In genomic region chr1:92594111-92594510, GRCm38 (mm10) we compare ENCODE assay signal across 34 mouse cellular contexts. TPM values are rescaled to one million over a fixed set of nuclear protein-coding genes. Genes with fewer than 3 reads are reported as not detected.
"Had no signal": no experiment of that assay in that cellular context is flagged by ENCODE, and none has a peak within 500 bp of the region (broad histone marks: within the 10 kb centered on the region; RNA-seq: fewer than 3 reads in every experiment).

Gene Olfr1411 (plus strand): TSS chr1:92594411.

- H3K36me3 ChIP-seq: embryonic facial prominence, embryonic 10.5 days; embryonic facial prominence, embryonic 12.5 days; embryonic facial prominence, embryonic 13.5 days; embryonic facial prominence, embryonic 15.5 days; forebrain, embryonic 10.5 days; forebrain, embryonic 12.5 days; forebrain, embryonic 15.5 days had no signal

- H3K27me3 ChIP-seq: embryonic facial prominence, embryonic 12.5 days; embryonic facial prominence, embryonic 13.5 days; embryonic facial prominence, embryonic 15.5 days; forebrain, embryonic 12.5 days; forebrain, embryonic 15.5 days had no signal

- ATAC-seq: forebrain, embryonic 13.5 days; forebrain, embryonic 14.5 days; forebrain, embryonic 15.5 days; forebrain, embryonic 16.5 days; forebrain, postnatal 0 days had no signal

- H3K4me1 ChIP-seq: embryonic facial prominence, embryonic 10.5 days; embryonic facial prominence, embryonic 12.5 days; embryonic facial prominence, embryonic 13.5 days; embryonic facial prominence, embryonic 15.5 days; forebrain, embryonic 10.5 days; forebrain, embryonic 12.5 days; forebrain, embryonic 13.5 days; forebrain, embryonic 15.5 days had no signal

- DNase-seq: cerebellum, adult 8-10 months; cerebellum, adult 9-10 months; cerebellum, adult 9-11 months; cerebellum, postnatal 10 days; cerebellum, postnatal 14 days; cerebellum, postnatal 25 days; cerebellum, postnatal 36 days; embryo, embryonic 11 days; forebrain, postnatal 0 days; gastrocnemius, adult 2 months; gastrocnemius, postnatal 10 days; gastrocnemius, postnatal 14 days; gastrocnemius, postnatal 25 days; gastrocnemius, postnatal 36 days; heart, adult 11 months; heart, adult 18-20 months; heart, adult 2 months had no signal

- H3K4me3 ChIP-seq: embryonic facial prominence, embryonic 10.5 days; embryonic facial prominence, embryonic 12.5 days; embryonic facial prominence, embryonic 13.5 days; embryonic facial prominence, embryonic 15.5 days; erythroblast, embryonic 14.5 days; forebrain, embryonic 10.5 days; forebrain, embryonic 12.5 days; forebrain, embryonic 13.5 days; forebrain, embryonic 15.5 days; gastrocnemius, adult 2 months; heart, adult 2 months had no signal

- H3K9me3 ChIP-seq: embryonic facial prominence, embryonic 10.5 days; embryonic facial prominence, embryonic 12.5 days; embryonic facial prominence, embryonic 13.5 days; embryonic facial prominence, embryonic 15.5 days; forebrain, embryonic 10.5 days; forebrain, embryonic 12.5 days; forebrain, embryonic 13.5 days; forebrain, embryonic 15.5 days had no signal

- H3K9ac ChIP-seq: embryonic facial prominence, embryonic 12.5 days; embryonic facial prominence, embryonic 13.5 days; embryonic facial prominence, embryonic 15.5 days; forebrain, embryonic 12.5 days; forebrain, embryonic 13.5 days; forebrain, embryonic 15.5 days; forebrain, postnatal 0 days had no signal

- H3K4me2 ChIP-seq: embryonic facial prominence, embryonic 12.5 days; embryonic facial prominence, embryonic 13.5 days; embryonic facial prominence, embryonic 15.5 days; forebrain, embryonic 12.5 days; forebrain, embryonic 13.5 days; forebrain, embryonic 15.5 days had no signal

- H3K27ac ChIP-seq: embryonic facial prominence, embryonic 10.5 days; embryonic facial prominence, embryonic 12.5 days; embryonic facial prominence, embryonic 13.5 days; embryonic facial prominence, embryonic 15.5 days; forebrain, embryonic 10.5 days; forebrain, embryonic 12.5 days; forebrain, embryonic 13.5 days; forebrain, embryonic 15.5 days; gastrocnemius, adult 2 months; heart, adult 2 months had no signal

RNA-seq across cellular contexts. Expression of gene Olfr1411, which starts in this region (rescaled TPM):
- polyA plus RNA-seq: cortical plate, adult 2 months; embryonic facial prominence, embryonic 10.5 days; embryonic facial prominence, embryonic 11.5 days; embryonic facial prominence, embryonic 12.5 days; embryonic facial prominence, embryonic 13.5 days; embryonic facial prominence, embryonic 14.5 days; embryonic facial prominence, embryonic 15.5 days; erythroblast, embryonic 14.5 days; forebrain, embryonic 10.5 days; forebrain, embryonic 11.5 days; forebrain, embryonic 12.5 days; forebrain, embryonic 13.5 days; forebrain, embryonic 14.5 days; forebrain, embryonic 15.5 days; forebrain, embryonic 16.5 days; forebrain, postnatal 0 days; frontal cortex, adult 2 months; gonadal fat pad, adult 2 months; heart, adult 2 months had no signal
